Mouse (Mus musculus) heart, embryonic 16.5 days (tissue): ENCODE data around the gene Tor1a. TPM values are rescaled to one million over a fixed set of nuclear protein-coding genes. Genes with fewer than 3 reads are reported as not detected.

Source experiments
- ATAC-seq: fragments of 200-750 bp; cut with Nextera tagmentation; replicated peaks from 2 replicates; pipeline ENCODE4 v1.8.0; 2017; ENCODE audit warnings: moderate number of reproducible peaks; ENCODE audit not compliant: insufficient read depth, low FRiP score; ENCODE audit errors: extremely low read depth
- H3K27ac ChIP-seq: fragments of 300-500 bp; sonication (generic); 2 replicates; pipeline ENCODE4 v1.5.1; 2014; ENCODE audit warnings: mild to moderate bottlenecking, low read length, control low read depth, moderate library complexity
- H3K27me3 ChIP-seq: fragments of 300-500 bp; sonication (generic); 2 replicates; pipeline ENCODE4 v1.6.1; 2014; ENCODE audit warnings: low read length, mixed read lengths; ENCODE audit not compliant: control insufficient read depth, insufficient read depth
- H3K36me3 ChIP-seq: fragments of 300-500 bp; sonication (generic); 2 replicates; pipeline ENCODE4 v1.6.1; 2014; ENCODE audit not compliant: control insufficient read depth, insufficient read depth
- H3K4me1 ChIP-seq: fragments of 300-500 bp; sonication (generic); 2 replicates; pipeline ENCODE4 v1.6.1; 2014; ENCODE audit warnings: low read length, mixed read lengths; ENCODE audit not compliant: control insufficient read depth, insufficient read depth
- H3K4me2 ChIP-seq: fragments of 300-500 bp; sonication (generic); 2 replicates; pipeline ENCODE4 v1.6.1; 2014; ENCODE audit warnings: low read depth, mild to moderate bottlenecking, control low read depth, low read length
- H3K4me3 ChIP-seq: fragments of 300-500 bp; sonication (generic); 2 replicates; pipeline ENCODE4 v1.5.1; 2014; ENCODE audit warnings: mild to moderate bottlenecking, control low read depth, low read length
- H3K9ac ChIP-seq: fragments of 300-500 bp; sonication (generic); 2 replicates; pipeline ENCODE4 v1.6.1; 2014; ENCODE audit warnings: low read length, control low read depth
- H3K9me3 ChIP-seq: fragments of 300-500 bp; sonication (generic); replicated peaks from 2 replicates; pipeline ENCODE4 v1.6.1; 2016; ENCODE audit warnings: low read length; ENCODE audit not compliant: control insufficient read depth
- WGBS: fragments of 180-500 bp; shearing (Covaris S2); extraction: QIAGEN DNeasy Blood & Tissue Kit; methylation state at CpG from one replicate; pipeline ENCODE4 v1.1.7; 2014; 5-methylcytosine and 5-hydroxymethylcytosine counted together
- polyA plus RNA-seq: library from polyadenylated mRNA; unstranded; fragments of >200 nt; fragmentation: Nextera tagmentation; extraction: Ambion mirVana; gene quantifications from 2 replicates; pipeline ENCODE4 v1.2.1, GENCODE M21; 2015

Tor1a gene
- polyA plus RNA-seq, 1 experiment from 2014 or later: 53.0 TPM

GRCm38 (mm10) chr2:30927844-30928628, 39.7 kb downstream of the Tor1a start:
- H3K9ac ChIP-seq: 0 out of 2 replicates have a peak overlapping the region, but pooled peaks have one; percentile 31
- no peak for ATAC-seq
- no peaks in the 10 kb centered on the region for H3K9me3 ChIP-seq
- no peaks in the 10 kb centered on the region for H3K36me3 ChIP-seq
- H3K27ac ChIP-seq: peak overlapping the region; percentile 53
- peaks cover 23% of the 10 kb centered on the region for H3K4me1 ChIP-seq
- no peak overlapping the region for H3K4me2 ChIP-seq
- 23% methylated on average over 14 of the region's 14 CpGs for WGBS
- H3K27me3 ChIP-seq: no peaks in the 10 kb centered on the region
- no peak overlapping the region for H3K4me3 ChIP-seq

GRCm38 (mm10) chr2:30927151-30927781, 40.5 kb downstream of the Tor1a start:
- H3K9ac ChIP-seq: peak overlapping the region; percentile 45; the same call in 1 of the 2 replicates

GRCm38 (mm10) chr2:30926381-30926780, 41.4 kb downstream of the Tor1a start:
- Histone ChIP-seq H3K27ac (peak overlapping the region; percentile 53), H3K36me3 (no peaks in the 10 kb centered on the region), H3K4me1 (peaks cover 23% of the 10 kb centered on the region), H3K27me3 (no peaks in the 10 kb centered on the region), H3K4me2 (no peak overlapping the region), H3K9ac (no peak overlapping the region), H3K9me3 (no peaks in the 10 kb centered on the region), H3K4me3 (no peak overlapping the region)
- no peak for ATAC-seq
- WGBS: 69% methylated on average over 4 of the region's 4 CpGs

More at GRCm38 (mm10) chr2:30927151-30927781, 40.5 kb downstream of the Tor1a start:
- no peaks in the 10 kb centered on the region for H3K27me3 ChIP-seq
- H3K4me3 ChIP-seq: no peak overlapping the region
- H3K27ac ChIP-seq: peak overlapping the region; percentile 53
- no peaks in the 10 kb centered on the region for H3K36me3 ChIP-seq
- H3K4me2 ChIP-seq: no peak overlapping the region
- 30% methylated on average over 9 of the region's 9 CpGs for WGBS
- ATAC-seq: no peak
- peaks cover 23% of the 10 kb centered on the region for H3K4me1 ChIP-seq
- no peaks in the 10 kb centered on the region for H3K9me3 ChIP-seq

GRCm38 (mm10) chr2:30925181-30925580, 42.6 kb downstream of the Tor1a start:
- 82% methylated on average over 4 of the region's 4 CpGs for WGBS
- Histone ChIP-seq H3K4me3 (no peak overlapping the region), H3K36me3 (no peaks in the 10 kb centered on the region), H3K4me1 (peaks cover 24% of the 10 kb centered on the region), H3K4me2 (no peak overlapping the region), H3K27ac (no peak overlapping the region), H3K9ac (no peak overlapping the region), H3K27me3 (no peaks in the 10 kb centered on the region), H3K9me3 (no peaks in the 10 kb centered on the region)
- no peak for ATAC-seq

- Histone ChIP-seq H3K9me3 (no peaks in the 10 kb centered on the region), H3K36me3 (no peaks in the 10 kb centered on the region), H3K4me3 (no peak overlapping the region), H3K4me2 (no peak overlapping the region), H3K4me1 (peaks cover 25% of the 10 kb centered on the region), H3K27me3 (no peaks in the 10 kb centered on the region), H3K27ac (no peak overlapping the region), H3K9ac (no peak overlapping the region)
- 66% methylated on average over 3 of the region's 3 CpGs for WGBS
- no peak for ATAC-seq
Observed at GRCm38 (mm10) chr2:30923099-30923498, 44.6 kb downstream of the Tor1a start.

- Histone ChIP-seq H3K27ac (no peak overlapping the region), H3K9me3 (no peaks in the 10 kb centered on the region), H3K4me3 (no peak overlapping the region), H3K4me2 (no peak overlapping the region), H3K9ac (no peak overlapping the region), H3K27me3 (no peaks in the 10 kb centered on the region), H3K4me1 (peaks cover 13% of the 10 kb centered on the region), H3K36me3 (no peaks in the 10 kb centered on the region)
- WGBS: 35% methylated on average over 7 of the region's 7 CpGs
- no peak for ATAC-seq
Observed at GRCm38 (mm10) chr2:30920216-30920615, 47.5 kb downstream of the Tor1a start.

GRCm38 (mm10) chr2:30918780-30919329, 48.9 kb downstream of the Tor1a start:
- no peak overlapping the region for H3K4me3 ChIP-seq
- no peaks in the 10 kb centered on the region for H3K9me3 ChIP-seq
- no peaks in the 10 kb centered on the region for H3K36me3 ChIP-seq
- WGBS: 27% methylated on average over 8 of the region's 8 CpGs
- ATAC-seq: peak; percentile 55
- H3K4me1 ChIP-seq: peaks cover 13% of the 10 kb centered on the region
- H3K4me2 ChIP-seq: no peak overlapping the region
- H3K27ac ChIP-seq: peak overlapping the region; percentile 34; the same call in 1 of the 2 replicates
- H3K9ac ChIP-seq: no peak overlapping the region
- H3K27me3 ChIP-seq: no peaks in the 10 kb centered on the region

GRCm38 (mm10) chr2:30918126-30918525, 49.6 kb downstream of the Tor1a start:
- no peaks in the 10 kb centered on the region for H3K27me3 ChIP-seq
- H3K4me2 ChIP-seq: no peak overlapping the region
- H3K27ac ChIP-seq: no peak overlapping the region
- no peak overlapping the region for H3K9ac ChIP-seq
- H3K4me1 ChIP-seq: peaks cover 13% of the 10 kb centered on the region
- 52% methylated on average over 6 of the region's 6 CpGs for WGBS
- no peaks in the 10 kb centered on the region for H3K9me3 ChIP-seq
- H3K36me3 ChIP-seq: no peaks in the 10 kb centered on the region
- no peak for ATAC-seq
- no peak overlapping the region for H3K4me3 ChIP-seq

- H3K9me3 ChIP-seq: no peaks in the 10 kb centered on the region
- no peaks in the 10 kb centered on the region for H3K36me3 ChIP-seq
- H3K4me2 ChIP-seq: no peak overlapping the region
- peaks cover 16% of the 10 kb centered on the region for H3K4me1 ChIP-seq
- no peak overlapping the region for H3K27ac ChIP-seq
- no peaks in the 10 kb centered on the region for H3K27me3 ChIP-seq
- WGBS: 87% methylated on average over 7 of the region's 7 CpGs
- no peak for ATAC-seq
- H3K9ac ChIP-seq: no peak overlapping the region
- no peak overlapping the region for H3K4me3 ChIP-seq
Observed at GRCm38 (mm10) chr2:30917649-30918048, 50.1 kb downstream of the Tor1a start.
